Mouse (Mus musculus): ENCODE data around the gene Stxbp6.

The Stxbp6 gene

GRCm38 (mm10) chr12:44913854-44914253 lies 160.7 kb downstream of the Stxbp6 start:
- no peak for DNase-seq (ENCODE audit: low spot score)

GRCm38 (mm10) chr12:44908028-44908702 lies 166.3 kb downstream of the Stxbp6 start:
- DNase-seq (ENCODE audit: low spot score) = no peak

GRCm38 (mm10) chr12:44906001-44906400 lies 168.5 kb downstream of the Stxbp6 start:
- no peak for DNase-seq (ENCODE audit: low spot score)

- DNase-seq (ENCODE audit: low spot score) = no peak
These were observed 171.2 kb downstream of the Stxbp6 start for GRCm38 (mm10) chr12:44903205-44903732.

- no peak for DNase-seq (ENCODE audit: low spot score)
These were observed 175.2 kb downstream of the Stxbp6 start for GRCm38 (mm10) chr12:44899173-44899870.

GRCm38 (mm10) chr12:44896460-44896859 lies 178.0 kb downstream of the Stxbp6 start:
- DNase-seq (ENCODE audit: low spot score) = no peak

GRCm38 (mm10) chr12:44889677-44890393 lies 184.7 kb downstream of the Stxbp6 start:
- DNase-seq (ENCODE audit: low spot score) = no peak

- no peak for DNase-seq (ENCODE audit: low spot score)
These were observed 187.7 kb downstream of the Stxbp6 start for GRCm38 (mm10) chr12:44886826-44887225.

GRCm38 (mm10) chr12:44872697-44873096 lies 201.8 kb downstream of the Stxbp6 start:
- DNase-seq (ENCODE audit: low spot score) = no peak

GRCm38 (mm10) chr12:44865442-44865841 lies 209.1 kb downstream of the Stxbp6 start:
- no peak for DNase-seq (ENCODE audit: low spot score)

- DNase-seq (ENCODE audit: low spot score) = no peak
These were observed 215.1 kb downstream of the Stxbp6 start for GRCm38 (mm10) chr12:44859454-44859853.

GRCm38 (mm10) chr12:44858110-44858885 lies 216.2 kb downstream of the Stxbp6 start:
- no peak for DNase-seq (ENCODE audit: low spot score)

- DNase-seq (ENCODE audit: low spot score) = no peak
These were observed 222.5 kb downstream of the Stxbp6 start for GRCm38 (mm10) chr12:44852024-44852423.

GRCm38 (mm10) chr12:44850516-44850915 lies 224.0 kb downstream of the Stxbp6 start:
- no peak for DNase-seq (ENCODE audit: low spot score)

- no peak for DNase-seq (ENCODE audit: low spot score)
These were observed 225.9 kb downstream of the Stxbp6 start for GRCm38 (mm10) chr12:44848483-44849221.

GRCm38 (mm10) chr12:44840585-44840984 lies 233.9 kb downstream of the Stxbp6 start:
- no peak for DNase-seq (ENCODE audit: low spot score)

- no peak for DNase-seq (ENCODE audit: low spot score)
These were observed 234.7 kb downstream of the Stxbp6 start for GRCm38 (mm10) chr12:44839594-44840373.

- DNase-seq (ENCODE audit: low spot score) = no peak
These were observed 238.5 kb downstream of the Stxbp6 start for GRCm38 (mm10) chr12:44835879-44836467.

- no peak for DNase-seq (ENCODE audit: low spot score)
These were observed 262.6 kb downstream of the Stxbp6 start for GRCm38 (mm10) chr12:44811895-44812294.

- no peak for DNase-seq (ENCODE audit: low spot score)
These were observed 270.3 kb downstream of the Stxbp6 start for GRCm38 (mm10) chr12:44804213-44804612.

All from T-cell, adult 2 months (primary cell).